Mouse (Mus musculus): ENCODE results near the gene Tdrd7. TPM values are rescaled to one million over a fixed set of nuclear protein-coding genes. Genes with fewer than 3 reads are reported as not detected.

Gene Tdrd7
- polyA plus RNA-seq, 1 experiment from 2014 or later, result 32.6 TPM

GRCm38 (mm10) chr4:46008142-46008793 is 43.1 kb downstream of the Tdrd7 start:
- Histone ChIP-seq H3K9me3 (ENCODE audit: control insufficient read depth, low read length) (no peaks in the 10 kb centered on the region), H3K4me2 (replicated peaks) (no peak overlapping the region), H3K27ac (no peak overlapping the region), H3K27me3 (ENCODE audit: control insufficient read depth, insufficient read depth, low read length) (no peaks in the 10 kb centered on the region), H3K9ac (no peak overlapping the region), H3K4me1 (replicated peaks; ENCODE audit: control insufficient read depth, insufficient read depth, low read length) (no peaks in the 10 kb centered on the region), H3K36me3 (replicated peaks; ENCODE audit: control insufficient read depth, insufficient read depth) (peaks cover 48% of the 10 kb centered on the region), H3K4me3 (replicated peaks; ENCODE audit: low read length) (no peak overlapping the region)
- ATAC-seq (ENCODE audit: low FRiP score), result no peak
- DNase-seq (ENCODE audit: low spot score), result no peak
- 87% methylated on average over 5 of the region's 5 CpGs for WGBS

GRCm38 (mm10) chr4:46011698-46012097 is 46.6 kb downstream of the Tdrd7 start:
- no peak overlapping the region for H3K4me2 ChIP-seq (replicated peaks)
- ATAC-seq (ENCODE audit: low FRiP score), result no peak
- H3K9me3 ChIP-seq (ENCODE audit: control insufficient read depth, low read length), result no peaks in the 10 kb centered on the region
- H3K27me3 ChIP-seq (ENCODE audit: control insufficient read depth, insufficient read depth, low read length), result no peaks in the 10 kb centered on the region
- H3K36me3 ChIP-seq (replicated peaks; ENCODE audit: control insufficient read depth, insufficient read depth), result peaks cover 38% of the 10 kb centered on the region
- 92% methylated on average over 2 of the region's 2 CpGs for WGBS
- H3K9ac ChIP-seq, result no peak overlapping the region
- H3K4me1 ChIP-seq (replicated peaks; ENCODE audit: control insufficient read depth, insufficient read depth, low read length), result no peaks in the 10 kb centered on the region
- H3K27ac ChIP-seq, result no peak overlapping the region
- DNase-seq (ENCODE audit: low spot score), result no peak
- no peak overlapping the region for H3K4me3 ChIP-seq (replicated peaks; ENCODE audit: low read length)

- H3K4me1 ChIP-seq (replicated peaks; ENCODE audit: control insufficient read depth, insufficient read depth, low read length), result no peaks in the 10 kb centered on the region
These were observed 50.5 kb downstream of the Tdrd7 start for GRCm38 (mm10) chr4:46015605-46016004.

GRCm38 (mm10) chr4:46023021-46023481 is 57.9 kb downstream of the Tdrd7 start:
- Histone ChIP-seq H3K4me1 (replicated peaks; ENCODE audit: control insufficient read depth, insufficient read depth, low read length) (no peaks in the 10 kb centered on the region), H3K4me3 (replicated peaks; ENCODE audit: low read length) (no peak overlapping the region), H3K4me2 (replicated peaks) (no peak overlapping the region), H3K36me3 (replicated peaks; ENCODE audit: control insufficient read depth, insufficient read depth) (peaks cover 9% of the 10 kb centered on the region), H3K27me3 (ENCODE audit: control insufficient read depth, insufficient read depth, low read length) (no peaks in the 10 kb centered on the region), H3K9ac (no peak overlapping the region), H3K27ac (no peak overlapping the region), H3K9me3 (ENCODE audit: control insufficient read depth, low read length) (no peaks in the 10 kb centered on the region)
- DNase-seq (ENCODE audit: low spot score), result no peak
- 88% methylated on average over 3 of the region's 3 CpGs for WGBS
- ATAC-seq (ENCODE audit: low FRiP score), result no peak

More at GRCm38 (mm10) chr4:46015605-46016004, 50.5 kb downstream of the Tdrd7 start:
- Histone ChIP-seq H3K9ac (no peak overlapping the region), H3K4me2 (replicated peaks) (no peak overlapping the region), H3K27me3 (ENCODE audit: control insufficient read depth, insufficient read depth, low read length) (no peaks in the 10 kb centered on the region), H3K4me3 (replicated peaks; ENCODE audit: low read length) (no peak overlapping the region), H3K9me3 (ENCODE audit: control insufficient read depth, low read length) (no peaks in the 10 kb centered on the region), H3K36me3 (replicated peaks; ENCODE audit: control insufficient read depth, insufficient read depth) (peaks cover 31% of the 10 kb centered on the region), H3K27ac (no peak overlapping the region)
- ATAC-seq (ENCODE audit: low FRiP score), result no peak
- WGBS, result 80% methylated on average over 1 of the region's 1 CpGs
- DNase-seq (ENCODE audit: low spot score), result no peak

GRCm38 (mm10) chr4:46025893-46026292 is 60.8 kb downstream of the Tdrd7 start:
- no peak for ATAC-seq (ENCODE audit: low FRiP score)
- no peak overlapping the region for H3K27ac ChIP-seq
- H3K4me1 ChIP-seq (replicated peaks; ENCODE audit: control insufficient read depth, insufficient read depth, low read length), result no peaks in the 10 kb centered on the region
- H3K36me3 ChIP-seq (replicated peaks; ENCODE audit: control insufficient read depth, insufficient read depth), result no peaks in the 10 kb centered on the region; the same call in 1 of the 2 replicates
- no peak overlapping the region for H3K4me3 ChIP-seq (replicated peaks; ENCODE audit: low read length)
- no peak overlapping the region for H3K9ac ChIP-seq
- H3K9me3 ChIP-seq (ENCODE audit: control insufficient read depth, low read length), result no peaks in the 10 kb centered on the region
- H3K27me3 ChIP-seq (ENCODE audit: control insufficient read depth, insufficient read depth, low read length), result no peaks in the 10 kb centered on the region
- H3K4me2 ChIP-seq (replicated peaks), result no peak overlapping the region
- 45% methylated on average over 7 of the region's 7 CpGs for WGBS
- DNase-seq (ENCODE audit: low spot score), result peak; percentile 43

- 66% methylated on average over 6 of the region's 6 CpGs for WGBS
- Histone ChIP-seq H3K36me3 (replicated peaks; ENCODE audit: control insufficient read depth, insufficient read depth) (no peaks in the 10 kb centered on the region), H3K27me3 (ENCODE audit: control insufficient read depth, insufficient read depth, low read length) (no peaks in the 10 kb centered on the region), H3K27ac (no peak overlapping the region), H3K4me3 (replicated peaks; ENCODE audit: low read length) (no peak overlapping the region), H3K4me2 (replicated peaks) (no peak overlapping the region), H3K4me1 (replicated peaks; ENCODE audit: control insufficient read depth, insufficient read depth, low read length) (no peaks in the 10 kb centered on the region), H3K9me3 (ENCODE audit: control insufficient read depth, low read length) (no peaks in the 10 kb centered on the region), H3K9ac (no peak overlapping the region)
- ATAC-seq (ENCODE audit: low FRiP score), result no peak
- DNase-seq (ENCODE audit: low spot score), result no peak
These were observed 63.1 kb downstream of the Tdrd7 start for GRCm38 (mm10) chr4:46028224-46028623.

- H3K36me3 ChIP-seq (replicated peaks; ENCODE audit: control insufficient read depth, insufficient read depth), result no peaks in the 10 kb centered on the region
- no peak overlapping the region for H3K9ac ChIP-seq
- no peaks in the 10 kb centered on the region for H3K4me1 ChIP-seq (replicated peaks; ENCODE audit: control insufficient read depth, insufficient read depth, low read length)
These were observed 63.6 kb downstream of the Tdrd7 start for GRCm38 (mm10) chr4:46028781-46029180.

GRCm38 (mm10) chr4:46029552-46029951 is 64.4 kb downstream of the Tdrd7 start:
- DNase-seq (ENCODE audit: low spot score) (no peak), ATAC-seq (ENCODE audit: low FRiP score) (no peak)
- H3K4me3 ChIP-seq (replicated peaks; ENCODE audit: low read length), result no peak overlapping the region
- H3K9ac ChIP-seq, result no peak overlapping the region
- WGBS, result 61% methylated on average over 9 of the region's 9 CpGs
- no peaks in the 10 kb centered on the region for H3K9me3 ChIP-seq (ENCODE audit: control insufficient read depth, low read length)
- no peaks in the 10 kb centered on the region for H3K27me3 ChIP-seq (ENCODE audit: control insufficient read depth, insufficient read depth, low read length)
- H3K4me2 ChIP-seq (replicated peaks), result no peak overlapping the region
- H3K4me1 ChIP-seq (replicated peaks; ENCODE audit: control insufficient read depth, insufficient read depth, low read length), result no peaks in the 10 kb centered on the region
- H3K36me3 ChIP-seq (replicated peaks; ENCODE audit: control insufficient read depth, insufficient read depth), result no peaks in the 10 kb centered on the region
- no peak overlapping the region for H3K27ac ChIP-seq

More at GRCm38 (mm10) chr4:46028781-46029180, 63.6 kb downstream of the Tdrd7 start:
- no peak for ATAC-seq (ENCODE audit: low FRiP score)
- DNase-seq (ENCODE audit: low spot score), result no peak
- Histone ChIP-seq H3K27me3 (ENCODE audit: control insufficient read depth, insufficient read depth, low read length) (no peaks in the 10 kb centered on the region), H3K4me2 (replicated peaks) (no peak overlapping the region), H3K27ac (no peak overlapping the region), H3K4me3 (replicated peaks; ENCODE audit: low read length) (no peak overlapping the region), H3K9me3 (ENCODE audit: control insufficient read depth, low read length) (no peaks in the 10 kb centered on the region)
- 93% methylated on average over 4 of the region's 4 CpGs for WGBS

- 67% methylated on average over 9 of the region's 9 CpGs for WGBS
- H3K4me3 ChIP-seq (replicated peaks; ENCODE audit: low read length), result no peak overlapping the region
- ATAC-seq (ENCODE audit: low FRiP score), result no peak
- no peaks in the 10 kb centered on the region for H3K36me3 ChIP-seq (replicated peaks; ENCODE audit: control insufficient read depth, insufficient read depth)
- H3K9me3 ChIP-seq (ENCODE audit: control insufficient read depth, low read length), result no peaks in the 10 kb centered on the region
- H3K4me1 ChIP-seq (replicated peaks; ENCODE audit: control insufficient read depth, insufficient read depth, low read length), result no peaks in the 10 kb centered on the region
- no peak overlapping the region for H3K9ac ChIP-seq
- no peak overlapping the region for H3K27ac ChIP-seq
- H3K4me2 ChIP-seq (replicated peaks), result no peak overlapping the region
- peaks cover 5% of the 10 kb centered on the region for H3K27me3 ChIP-seq (ENCODE audit: control insufficient read depth, insufficient read depth, low read length)
- DNase-seq (ENCODE audit: low spot score), result no peak
These were observed 67.3 kb downstream of the Tdrd7 start for GRCm38 (mm10) chr4:46032448-46032847.

- no peaks in the 10 kb centered on the region for H3K4me1 ChIP-seq (replicated peaks; ENCODE audit: control insufficient read depth, insufficient read depth, low read length)
- no peak overlapping the region for H3K9ac ChIP-seq
- H3K27me3 ChIP-seq (ENCODE audit: control insufficient read depth, insufficient read depth, low read length), result peaks cover 12% of the 10 kb centered on the region
- no peak overlapping the region for H3K4me2 ChIP-seq (replicated peaks)
- DNase-seq (ENCODE audit: low spot score), result no peak
- H3K9me3 ChIP-seq (ENCODE audit: control insufficient read depth, low read length), result no peaks in the 10 kb centered on the region
- no peak overlapping the region for H3K4me3 ChIP-seq (replicated peaks; ENCODE audit: low read length)
- 87% methylated on average over 2 of the region's 2 CpGs for WGBS
- no peak overlapping the region for H3K27ac ChIP-seq
- ATAC-seq (ENCODE audit: low FRiP score), result no peak
- H3K36me3 ChIP-seq (replicated peaks; ENCODE audit: control insufficient read depth, insufficient read depth), result no peaks in the 10 kb centered on the region
These were observed 68.1 kb downstream of the Tdrd7 start for GRCm38 (mm10) chr4:46033197-46033596.
